Mouse (Mus musculus) G1E (cell line): ENCODE measurements around the gene Gab2. TPM values are rescaled to one million over a fixed set of nuclear protein-coding genes. Genes with fewer than 3 reads are reported as not detected.

Experiments used
- ATAC-seq: 2 replicates; pipeline ENCODE4 v1.8.0; 2016; ENCODE audit warnings: mild to moderate bottlenecking; ENCODE audit not compliant: insufficient number of reproducible peaks, poor library complexity, low FRiP score, severe bottlenecking; ENCODE audit errors: extremely low read depth
- DNase-seq: peaks from one replicate; pipeline ENCODE4 v3.0.0; 2012; ENCODE audit warnings: low spot score
- H3K27me3 ChIP-seq: 2 replicates; pipeline ENCODE4 v1.6.1; 2012; ENCODE audit warnings: mild to moderate bottlenecking, low read length, inconsistent platforms; ENCODE audit not compliant: insufficient read depth
- H3K36me3 ChIP-seq: replicated peaks from 2 replicates; pipeline ENCODE3; 2012; ENCODE audit warnings: mild to moderate bottlenecking, inconsistent platforms
- H3K4me1 ChIP-seq: 2 replicates; pipeline ENCODE4 v1.6.1; 2012; ENCODE audit warnings: low read depth, low read length, inconsistent platforms, mixed read lengths; ENCODE audit not compliant: insufficient read depth
- H3K4me3 ChIP-seq: 2 replicates; pipeline ENCODE4 v1.5.1; 2012; ENCODE audit warnings: low read depth, mild to moderate bottlenecking, inconsistent platforms, low read length, moderate library complexity, mixed read lengths
- H3K9me3 ChIP-seq: replicated peaks from 2 replicates; pipeline ENCODE4 v1.6.1; 2012; ENCODE audit warnings: inconsistent platforms
- CTCF ChIP-seq: IDR thresholded peaks from 2 replicates; pipeline ENCODE4 v1.5.1; 2012; ENCODE audit warnings: low read depth, low read length, inconsistent platforms, mixed read lengths
- GATA1 ChIP-seq: IDR thresholded peaks from 2 replicates; pipeline ENCODE4 v1.6.1; 2012; ENCODE audit warnings: borderline replicate concordance, low read length, inconsistent platforms, mixed read lengths
- GATA2 ChIP-seq: IDR thresholded peaks from 2 replicates; pipeline ENCODE4 v1.6.1; 2012; ENCODE audit warnings: low read depth, low read length, inconsistent platforms, borderline replicate concordance
- POLR2AphosphoS5 ChIP-seq: IDR thresholded peaks from 2 replicates; pipeline ENCODE4 v1.6.1; 2012; ENCODE audit warnings: low read depth, low read length, inconsistent platforms; ENCODE audit not compliant: insufficient replicate concordance
- TAL1 ChIP-seq: conservative IDR thresholded peaks from 2 replicates; pipeline ENCODE4 v1.6.1; 2012; ENCODE audit warnings: low read depth, low read length, inconsistent platforms, mixed read lengths
- polyA plus RNA-seq: library from polyadenylated mRNA; stranded (reverse); fragments of >175 nt; gene quantifications from 2 replicates; pipeline ENCODE4 v1.2.3, GENCODE M21; 2012
- total RNA-seq, 2 experiments: library from RNA; stranded (forward) in 1 of 2; stranded (reverse) in 1 of 2; fragments of 200-1000 nt in 1 of 2; fragments of >200 nt in 1 of 2; fragmentation: Nextera tagmentation in 1 of 2; gene quantifications; 2 replicates each; pipeline ENCODE4 v1.2.3; 2014 to 2017

The Gab2 gene
- total and polyA plus RNA-seq, 3 experiments, result 13.2 to 80.3 (median 22.7) TPM

DNA sequence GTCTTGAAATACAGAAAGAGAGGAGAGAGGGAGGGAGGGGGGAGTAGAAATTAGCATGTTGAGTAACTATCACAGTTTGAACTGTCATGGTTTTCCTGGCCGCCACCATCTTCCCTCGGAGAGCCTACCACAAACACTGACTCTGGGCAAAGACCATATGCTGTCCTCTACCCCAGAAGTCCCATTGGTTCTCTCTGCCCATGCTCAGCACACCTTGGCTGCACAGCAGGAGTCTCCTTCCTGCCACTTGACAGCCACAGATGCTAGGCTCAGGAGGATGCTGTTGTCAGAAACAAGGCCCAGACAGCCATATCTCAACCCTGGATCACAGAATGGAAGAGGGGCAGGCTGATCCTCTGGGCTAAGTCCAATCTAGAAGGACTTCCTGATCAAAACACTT is 253.0 kb downstream of the Gab2 start:
- H3K4me3 ChIP-seq, result no peak overlapping the region
- ATAC-seq, result no peak
- H3K36me3 ChIP-seq, result no peaks in the 10 kb centered on the region
- peaks cover 19% of the 10 kb centered on the region for H3K27me3 ChIP-seq
- no peak for TF ChIP-seq GATA1
- no peak for DNase-seq
- H3K4me1 ChIP-seq, result peaks cover 51% of the 10 kb centered on the region
- no peaks in the 10 kb centered on the region for H3K9me3 ChIP-seq

GRCm38 (mm10) chr7:97336678-97337077 is 255.3 kb downstream of the Gab2 start:
- no peak for TF ChIP-seq TAL1
- TF ChIP-seq GATA1, result no peak
- TF ChIP-seq POLR2AphosphoS5, result no peak
- TF ChIP-seq CTCF, result no peak
- no peak for TF ChIP-seq GATA2
- H3K4me3 ChIP-seq, result no peak overlapping the region
- peaks cover 49% of the 10 kb centered on the region for H3K4me1 ChIP-seq
- DNase-seq (no peak), ATAC-seq (no peak)
- H3K36me3 ChIP-seq, result no peaks in the 10 kb centered on the region
- no peaks in the 10 kb centered on the region for H3K9me3 ChIP-seq
- no peaks in the 10 kb centered on the region; the same call in 1 of the 2 replicates for H3K27me3 ChIP-seq

GRCm38 (mm10) chr7:97338593-97338992 is 257.2 kb downstream of the Gab2 start:
- TF ChIP-seq GATA1 (no peak), TAL1 (no peak), GATA2 (no peak), CTCF (no peak), POLR2AphosphoS5 (no peak)

DNA sequence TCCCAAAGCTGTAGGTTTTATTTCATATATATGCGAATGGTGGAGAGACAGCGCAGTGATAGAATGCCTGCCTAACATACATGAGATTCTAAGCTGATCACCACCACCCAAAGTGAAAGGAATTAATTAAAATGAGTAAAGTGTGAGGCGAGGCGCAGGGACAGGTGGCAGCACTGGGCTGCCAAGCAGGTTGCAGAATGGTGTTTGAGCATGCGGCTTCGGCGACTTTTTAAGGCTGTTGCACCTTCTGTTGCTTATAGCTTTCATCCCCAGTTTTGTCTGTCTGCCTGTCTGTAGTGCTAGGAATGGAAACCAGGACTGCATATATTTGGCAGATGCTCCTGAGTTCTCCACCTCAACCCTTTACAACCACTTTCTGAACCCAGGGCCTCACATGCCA is 258.2 kb downstream of the Gab2 start:
- TF ChIP-seq GATA1, result no peak
- no peak for TF ChIP-seq POLR2AphosphoS5
- TF ChIP-seq GATA2, result no peak
- TF ChIP-seq CTCF, result no peak
- no peak for ATAC-seq
- DNase-seq, result no peak
- Histone ChIP-seq H3K9me3 (no peaks in the 10 kb centered on the region), H3K36me3 (no peaks in the 10 kb centered on the region), H3K4me3 (no peak overlapping the region), H3K27me3 (no peaks in the 10 kb centered on the region), H3K4me1 (peaks cover 51% of the 10 kb centered on the region)

More at GRCm38 (mm10) chr7:97338593-97338992, 257.2 kb downstream of the Gab2 start:
- no peak for DNase-seq
- Histone ChIP-seq H3K4me1 (peaks cover 51% of the 10 kb centered on the region), H3K9me3 (no peaks in the 10 kb centered on the region), H3K36me3 (no peaks in the 10 kb centered on the region), H3K27me3 (no peaks in the 10 kb centered on the region), H3K4me3 (no peak overlapping the region)
- ATAC-seq, result no peak

GRCm38 (mm10) chr7:97340907-97341849 is 259.8 kb downstream of the Gab2 start:
- ATAC-seq, result peak; percentile 43; the same call in 1 of the 2 replicates
- H3K4me3 ChIP-seq, result no peak overlapping the region; the same call in 1 of the 2 replicates
- TF ChIP-seq GATA2, result no peak
- TF ChIP-seq TAL1, result peak; percentile 60
- TF ChIP-seq CTCF, result no peak
- no peak for TF ChIP-seq POLR2AphosphoS5
- TF ChIP-seq GATA1, result no peak
- DNase-seq, result no peak
- H3K4me1 ChIP-seq, result peaks cover 54% of the 10 kb centered on the region
- H3K27me3 ChIP-seq, result peaks cover 3% of the 10 kb centered on the region; the same call in 1 of the 2 replicates
- H3K36me3 ChIP-seq, result no peaks in the 10 kb centered on the region
- H3K9me3 ChIP-seq, result no peaks in the 10 kb centered on the region

GRCm38 (mm10) chr7:97342961-97343360 is 261.6 kb downstream of the Gab2 start:
- H3K36me3 ChIP-seq, result no peaks in the 10 kb centered on the region
- H3K9me3 ChIP-seq, result no peaks in the 10 kb centered on the region
- peaks cover 12% of the 10 kb centered on the region for H3K27me3 ChIP-seq
- DNase-seq, result no peak
- no peak overlapping the region for H3K4me3 ChIP-seq
- peaks cover 57% of the 10 kb centered on the region for H3K4me1 ChIP-seq
- TF ChIP-seq CTCF (no peak), POLR2AphosphoS5 (no peak), GATA1 (no peak)
- ATAC-seq, result no peak
